Mouse (Mus musculus) midbrain, embryonic 11.5 days (tissue): Measurements from ENCODE around the gene Mapkbp1. TPM values are rescaled to one million over a fixed set of nuclear protein-coding genes. Genes with fewer than 3 reads are reported as not detected.

Experiments used
- ATAC-seq: fragments of 200-750 bp; cut with Nextera tagmentation; 2 replicates; pipeline ENCODE4 v1.8.0; 2017; ENCODE audit warnings: moderate TSS enrichment, moderate library complexity; ENCODE audit not compliant: low FRiP score
- DNase-seq: peaks from one replicate; pipeline ENCODE4 v3.0.0; 2015; ENCODE audit warnings: low spot score; ENCODE audit errors: missing footprints
- H3K27ac ChIP-seq: fragments of 300-500 bp; sonication (generic); 2 replicates; pipeline ENCODE4 v1.5.1; 2014; ENCODE audit warnings: low read depth, low read length
- H3K27me3 ChIP-seq: fragments of 300-500 bp; sonication (generic); 2 replicates; pipeline ENCODE4 v1.6.1; 2014; ENCODE audit warnings: mild to moderate bottlenecking, low read length, moderate library complexity, mixed read lengths; ENCODE audit not compliant: control insufficient read depth, insufficient read depth
- H3K36me3 ChIP-seq: fragments of 300-500 bp; sonication (generic); 2 replicates; pipeline ENCODE4 v1.6.1; 2014; ENCODE audit warnings: mild to moderate bottlenecking, low read length, moderate library complexity, mixed read lengths; ENCODE audit not compliant: control insufficient read depth, insufficient read depth
- H3K4me1 ChIP-seq: fragments of 300-500 bp; sonication (generic); 2 replicates; pipeline ENCODE4 v1.6.1; 2014; ENCODE audit warnings: low read length; ENCODE audit not compliant: control insufficient read depth, insufficient read depth
- H3K4me2 ChIP-seq: fragments of 300-500 bp; sonication (generic); 2 replicates; pipeline ENCODE4 v1.6.1; 2014; ENCODE audit warnings: mild to moderate bottlenecking, moderate library complexity
- H3K4me3 ChIP-seq: fragments of 300-500 bp; sonication (generic); 2 replicates; pipeline ENCODE4 v1.5.1; 2014; ENCODE audit warnings: low read depth, low read length
- H3K9ac ChIP-seq: fragments of 300-500 bp; sonication (generic); 2 replicates; pipeline ENCODE4 v1.6.1; 2014; ENCODE audit warnings: low read length
- H3K9me3 ChIP-seq: fragments of 300-500 bp; sonication (generic); 2 replicates; pipeline ENCODE4 v1.6.1; 2016; ENCODE audit warnings: low read length; ENCODE audit not compliant: control insufficient read depth
- WGBS: fragments of 180-500 bp; shearing (Covaris S2); extraction: QIAGEN DNeasy Blood & Tissue Kit; methylation state at CpG from one replicate; pipeline ENCODE4 v1.1.7; 2014; 5-methylcytosine and 5-hydroxymethylcytosine counted together
- polyA plus RNA-seq: library from polyadenylated mRNA; unstranded; fragments of >200 nt; fragmentation: Nextera tagmentation; extraction: Ambion mirVana; gene quantifications from 2 replicates; pipeline ENCODE4 v1.2.1, GENCODE M21; 2014

Gene Mapkbp1
- polyA plus RNA-seq, 1 experiment from 2014 or later, result 2.9 TPM

DNA sequence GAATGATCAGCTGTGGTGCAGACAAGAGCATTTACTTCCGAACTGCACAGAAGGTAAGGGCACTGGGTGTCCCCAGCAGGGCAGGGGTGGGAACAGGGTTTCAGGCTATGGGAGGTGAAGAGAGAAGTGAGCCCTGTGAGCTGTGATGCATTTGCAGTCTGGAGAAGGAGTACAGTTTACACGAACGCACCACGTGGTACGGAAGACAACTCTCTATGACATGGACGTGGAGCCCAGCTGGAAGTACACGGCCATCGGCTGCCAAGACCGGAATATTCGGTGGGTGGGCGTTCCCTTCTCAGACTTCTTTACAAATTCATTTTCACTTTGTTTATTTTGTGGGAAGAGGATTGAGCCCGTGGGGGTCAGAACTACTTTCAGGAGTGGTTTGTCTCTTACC lies 45.1 kb downstream of the Mapkbp1 start:
- Histone ChIP-seq H3K36me3 (peaks cover 13% of the 10 kb centered on the region), H3K27ac (no peak overlapping the region), H3K27me3 (no peaks in the 10 kb centered on the region), H3K4me2 (no peak overlapping the region), H3K9me3 (no peaks in the 10 kb centered on the region), H3K9ac (no peak overlapping the region), H3K4me3 (no peak overlapping the region), H3K4me1 (no peaks in the 10 kb centered on the region)
- ATAC-seq, result no peak
- 92% methylated on average over 12 of the region's 12 CpGs for WGBS
- peak; percentile 49 for DNase-seq

DNA sequence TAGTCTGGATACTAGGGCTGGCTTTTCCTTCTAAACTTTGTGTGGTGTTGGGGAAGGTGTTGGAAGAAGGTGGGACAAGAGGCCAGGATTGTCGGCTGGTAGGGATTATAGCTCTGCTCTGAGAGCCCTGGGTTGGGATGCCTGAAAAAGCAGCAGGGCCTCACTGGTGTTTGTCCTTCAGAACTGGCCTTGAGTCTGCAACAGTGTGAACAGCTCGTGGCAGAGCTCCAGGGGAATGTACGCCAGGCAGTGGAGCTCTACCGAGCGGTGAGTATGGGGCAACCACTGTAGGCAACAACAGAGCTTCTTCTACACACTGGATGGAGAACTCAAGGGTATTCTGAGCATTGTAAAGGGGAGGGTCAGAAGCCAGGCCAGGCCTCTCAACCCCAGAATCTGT lies 51.8 kb downstream of the Mapkbp1 start:
- Histone ChIP-seq H3K27me3 (no peaks in the 10 kb centered on the region), H3K9me3 (no peaks in the 10 kb centered on the region), H3K9ac (no peak overlapping the region), H3K4me1 (peaks cover 10% of the 10 kb centered on the region), H3K36me3 (peaks cover 13% of the 10 kb centered on the region), H3K4me2 (no peak overlapping the region), H3K27ac (no peak overlapping the region), H3K4me3 (no peak overlapping the region)
- DNase-seq, result no peak
- ATAC-seq, result no peak
- WGBS, result 85% methylated on average over 5 of the region's 5 CpGs

DNA sequence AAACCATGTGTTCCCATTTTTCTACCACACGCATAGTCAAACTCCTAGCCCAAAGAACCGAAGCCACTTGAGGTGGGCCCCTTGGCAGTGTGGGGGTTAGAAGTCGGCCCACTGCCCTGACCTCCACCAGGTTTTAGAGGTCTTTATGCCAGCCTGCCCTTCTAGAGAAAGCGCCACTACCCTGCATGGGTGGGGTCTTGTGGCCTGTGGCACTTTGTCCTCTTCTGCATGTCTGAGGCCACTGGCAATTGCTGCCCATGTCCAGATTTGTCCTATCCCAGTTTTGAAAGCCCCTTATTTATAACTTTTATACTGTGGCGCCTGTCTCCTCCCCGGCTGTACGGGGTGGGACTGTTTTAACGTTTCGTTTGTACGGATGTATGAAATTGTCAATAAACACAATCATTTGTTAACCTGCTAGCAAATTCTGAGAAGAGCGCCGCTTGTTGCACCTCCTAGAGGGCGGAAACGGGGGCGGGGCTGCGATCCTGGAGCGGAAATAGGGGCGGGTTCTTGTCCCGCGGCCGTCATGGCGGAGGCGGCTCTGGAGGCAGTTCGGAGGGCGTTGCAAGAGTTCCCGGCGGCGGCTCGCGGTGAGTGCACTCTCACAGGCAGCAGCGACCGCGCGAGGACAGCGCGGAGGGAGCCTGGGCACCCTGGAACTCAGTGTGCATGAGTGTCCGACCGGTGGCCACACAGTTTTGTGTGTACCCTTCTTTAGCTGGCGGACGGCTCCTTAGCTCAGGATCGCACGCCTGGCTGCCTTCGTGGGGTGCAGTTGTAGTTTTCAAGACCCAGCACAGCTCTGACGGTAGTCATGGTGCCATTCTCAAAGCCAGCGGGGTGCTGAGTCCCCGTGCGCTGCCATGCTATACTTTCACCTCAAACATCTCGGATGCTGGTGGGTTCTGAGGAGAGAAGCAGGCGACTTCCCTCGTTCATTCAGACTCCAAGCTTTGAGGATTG lies 54.8 kb downstream of the Mapkbp1 start, which contains the start of the genes Jmjd7 and Gm28042:
Gene Jmjd7, plus strand, starts transcription at position 500 of the 966 bp plus-strand sequence.
Gene Gm28042, plus strand, starts transcription at position 510 of the 966 bp plus-strand sequence.
- peak; percentile 98 for DNase-seq
- ATAC-seq, result peak; percentile 89
- Histone ChIP-seq H3K27ac (peak within 1 kb of the TSS; percentile 10; the same call in 1 of the 2 replicates), H3K4me1 (peaks cover 10% of the 10 kb centered on the region), H3K36me3 (peaks cover 5% of the 10 kb centered on the region), H3K4me2 (peak within 1 kb of the TSS; percentile 65), H3K9ac (peak within 1 kb of the TSS; percentile 73), H3K27me3 (no peaks in the 10 kb centered on the region), H3K4me3 (peak within 1 kb of the TSS; percentile 69), H3K9me3 (no peaks in the 10 kb centered on the region)
- WGBS, result 5% methylated on average over 50 of the region's 50 CpGs

DNA sequence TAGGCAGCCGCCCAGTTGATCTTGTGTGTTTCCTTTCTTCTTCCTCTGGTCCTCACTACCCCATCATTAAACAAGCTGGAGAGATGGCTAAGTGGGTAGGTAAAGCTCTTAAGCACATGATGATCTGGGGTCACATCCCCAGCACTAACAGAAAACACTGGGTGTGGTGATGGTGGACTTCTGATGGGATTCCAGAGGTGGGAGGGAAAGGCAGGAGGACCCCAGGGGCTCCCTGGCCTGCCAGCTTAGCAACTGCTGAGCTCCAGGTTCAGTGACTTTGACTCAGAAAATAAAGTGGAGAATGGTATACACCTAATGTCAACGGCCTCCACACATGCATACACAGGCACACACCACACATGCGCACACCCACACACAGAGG lies 55.4 kb downstream of the Mapkbp1 start:
- peak; percentile 52 for ATAC-seq
- WGBS, result 54% methylated on average over 3 of the region's 3 CpGs
- Histone ChIP-seq H3K9ac (peak overlapping the region; percentile 73), H3K36me3 (peaks cover 3% of the 10 kb centered on the region; the same call in 1 of the 2 replicates), H3K4me3 (peak overlapping the region; percentile 69), H3K27ac (no peak overlapping the region; the same call in 1 of the 2 replicates), H3K4me1 (peaks cover 10% of the 10 kb centered on the region), H3K27me3 (no peaks in the 10 kb centered on the region), H3K4me2 (peak overlapping the region; percentile 65), H3K9me3 (no peaks in the 10 kb centered on the region)
- no peak for DNase-seq

DNA sequence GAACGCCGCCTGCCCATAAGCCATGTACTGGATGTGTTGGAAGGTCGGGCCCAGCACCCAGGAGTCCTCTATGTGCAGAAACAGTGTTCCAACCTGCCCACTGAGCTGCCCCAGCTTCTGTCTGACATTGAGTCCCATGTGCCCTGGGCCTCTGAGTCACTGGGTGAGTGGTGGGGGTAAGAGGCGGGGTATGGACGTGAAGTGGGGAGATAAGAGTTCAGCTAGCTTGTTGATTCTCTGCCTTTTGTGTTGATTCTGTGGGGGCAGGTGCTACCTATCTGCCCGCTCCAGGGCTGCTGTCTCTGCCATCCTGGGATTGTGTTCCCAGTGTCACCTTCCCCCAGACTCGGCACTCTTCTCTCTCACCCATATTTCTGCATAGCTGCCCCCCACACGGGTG lies 57.9 kb downstream of the Mapkbp1 start:
- no peak for ATAC-seq
- DNase-seq, result no peak
- H3K9ac ChIP-seq, result no peak overlapping the region
- H3K9me3 ChIP-seq, result no peaks in the 10 kb centered on the region
- 88% methylated on average over 8 of the region's 8 CpGs for WGBS
- H3K4me1 ChIP-seq, result peaks cover 10% of the 10 kb centered on the region
- no peaks in the 10 kb centered on the region for H3K27me3 ChIP-seq
- no peak overlapping the region for H3K27ac ChIP-seq
- no peak overlapping the region for H3K4me2 ChIP-seq
- no peak overlapping the region for H3K4me3 ChIP-seq
- peaks cover 6% of the 10 kb centered on the region; the same call in 1 of the 2 replicates for H3K36me3 ChIP-seq

DNA sequence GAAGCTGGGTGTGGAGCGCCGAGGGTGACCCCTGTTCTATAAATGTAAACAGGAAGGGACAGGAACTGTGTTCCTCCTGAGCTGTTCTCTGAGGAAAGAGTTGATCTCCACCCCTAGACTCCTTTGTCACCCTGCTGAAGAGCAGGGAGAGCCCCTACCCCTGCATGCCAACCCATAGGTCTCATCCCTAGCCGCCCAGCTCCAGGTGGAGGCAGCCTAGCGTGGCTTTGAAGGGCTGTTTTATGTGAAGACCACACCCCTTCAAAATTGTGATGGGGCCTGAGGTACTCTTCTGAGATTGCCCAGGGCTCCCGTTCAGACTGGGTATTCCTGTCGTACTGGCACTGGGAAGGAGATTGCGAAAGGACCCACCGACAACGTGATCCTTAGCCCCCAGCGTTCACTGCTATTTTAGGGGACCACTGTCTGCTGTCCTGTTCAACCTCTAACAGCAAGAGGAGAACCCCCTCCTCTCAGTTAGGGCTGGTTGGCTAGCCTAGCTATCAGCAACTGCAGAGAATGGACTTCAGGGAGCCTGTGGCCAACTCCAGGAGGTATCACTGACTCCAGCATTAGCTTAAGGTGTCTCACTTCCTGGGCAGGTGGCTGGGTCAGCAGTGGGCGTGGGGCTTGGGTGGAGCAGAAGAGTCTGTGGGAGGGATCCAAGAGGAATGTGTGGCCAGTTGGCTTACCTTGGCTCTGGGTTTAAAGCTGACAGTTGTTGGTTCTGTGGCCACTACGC lies 60.4 kb downstream of the Mapkbp1 start, which contains the start of gene Pla2g4b:
Gene Pla2g4b, plus strand, starts transcription at position 692 of the 742 bp plus-strand sequence.
- 90% methylated on average over 12 of the region's 12 CpGs for WGBS
- H3K9ac ChIP-seq, result no peak within 1 kb of the TSS
- H3K9me3 ChIP-seq, result no peaks in the 10 kb centered on the region
- no peak for ATAC-seq
- H3K27ac ChIP-seq, result no peak within 1 kb of the TSS
- peak; percentile 79 for DNase-seq
- peaks cover 6% of the 10 kb centered on the region; the same call in 1 of the 2 replicates for H3K36me3 ChIP-seq
- H3K4me1 ChIP-seq, result peaks cover 5% of the 10 kb centered on the region
- no peak within 1 kb of the TSS for H3K4me3 ChIP-seq
- H3K4me2 ChIP-seq, result no peak within 1 kb of the TSS
- H3K27me3 ChIP-seq, result no peaks in the 10 kb centered on the region

DNA sequence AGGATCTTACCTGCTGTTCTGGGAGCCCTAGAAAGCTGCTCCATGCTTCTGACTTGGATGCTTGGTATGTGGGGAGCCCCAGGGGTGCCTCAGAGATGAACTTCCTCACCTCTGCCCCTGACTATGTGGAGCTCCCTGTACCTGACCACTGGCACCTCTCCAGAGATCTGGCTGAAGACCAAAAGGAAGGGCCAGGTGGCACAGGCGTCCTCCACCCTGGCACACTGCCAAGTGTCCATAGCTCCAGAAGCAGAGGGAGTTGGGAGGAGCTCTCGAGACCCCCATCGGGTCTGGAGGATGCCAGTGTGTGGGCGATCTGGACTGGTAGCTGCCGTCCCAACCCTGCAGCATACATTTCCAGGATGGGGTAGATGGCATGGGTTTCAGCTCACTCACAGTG lies 61.2 kb downstream of the Mapkbp1 start:
- Histone ChIP-seq H3K9me3 (no peaks in the 10 kb centered on the region), H3K4me2 (no peak overlapping the region), H3K27ac (no peak overlapping the region), H3K36me3 (peaks cover 6% of the 10 kb centered on the region; the same call in 1 of the 2 replicates), H3K9ac (no peak overlapping the region), H3K27me3 (no peaks in the 10 kb centered on the region), H3K4me1 (no peaks in the 10 kb centered on the region), H3K4me3 (no peak overlapping the region)
- WGBS, result 95% methylated on average over 5 of the region's 5 CpGs
- ATAC-seq (no peak), DNase-seq (no peak)

DNA sequence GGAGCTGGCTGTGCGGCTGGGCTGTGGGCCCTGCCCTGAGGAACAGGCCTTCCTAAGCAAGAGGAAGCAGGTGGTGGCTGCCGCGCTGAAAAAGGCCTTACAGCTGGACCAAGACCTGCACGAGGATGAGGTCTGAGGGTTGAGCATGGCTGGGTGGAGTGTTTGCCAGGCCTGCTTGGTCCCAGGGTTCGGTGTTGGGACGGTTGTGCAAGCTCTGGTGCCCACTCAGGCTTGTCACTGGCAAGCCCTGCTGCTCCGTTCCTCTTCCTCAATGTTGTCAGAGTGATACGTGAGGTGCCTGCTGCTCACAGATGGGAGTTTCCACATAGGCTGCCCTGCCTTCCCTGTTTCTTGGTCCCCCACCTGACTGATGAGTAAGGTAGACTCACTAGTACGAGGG lies 65.2 kb downstream of the Mapkbp1 start:
- no peak overlapping the region for H3K9ac ChIP-seq
- H3K36me3 ChIP-seq, result peaks cover 12% of the 10 kb centered on the region
- H3K27ac ChIP-seq, result no peak overlapping the region
- ATAC-seq (no peak), DNase-seq (no peak)
- no peaks in the 10 kb centered on the region for H3K4me1 ChIP-seq
- H3K4me3 ChIP-seq, result no peak overlapping the region
- 97% methylated on average over 9 of the region's 9 CpGs for WGBS
- H3K4me2 ChIP-seq, result no peak overlapping the region
- no peaks in the 10 kb centered on the region for H3K27me3 ChIP-seq
- H3K9me3 ChIP-seq, result no peaks in the 10 kb centered on the region
